Mouse (Mus musculus): Measurements from ENCODE around the gene Eif4h.

DNA sequence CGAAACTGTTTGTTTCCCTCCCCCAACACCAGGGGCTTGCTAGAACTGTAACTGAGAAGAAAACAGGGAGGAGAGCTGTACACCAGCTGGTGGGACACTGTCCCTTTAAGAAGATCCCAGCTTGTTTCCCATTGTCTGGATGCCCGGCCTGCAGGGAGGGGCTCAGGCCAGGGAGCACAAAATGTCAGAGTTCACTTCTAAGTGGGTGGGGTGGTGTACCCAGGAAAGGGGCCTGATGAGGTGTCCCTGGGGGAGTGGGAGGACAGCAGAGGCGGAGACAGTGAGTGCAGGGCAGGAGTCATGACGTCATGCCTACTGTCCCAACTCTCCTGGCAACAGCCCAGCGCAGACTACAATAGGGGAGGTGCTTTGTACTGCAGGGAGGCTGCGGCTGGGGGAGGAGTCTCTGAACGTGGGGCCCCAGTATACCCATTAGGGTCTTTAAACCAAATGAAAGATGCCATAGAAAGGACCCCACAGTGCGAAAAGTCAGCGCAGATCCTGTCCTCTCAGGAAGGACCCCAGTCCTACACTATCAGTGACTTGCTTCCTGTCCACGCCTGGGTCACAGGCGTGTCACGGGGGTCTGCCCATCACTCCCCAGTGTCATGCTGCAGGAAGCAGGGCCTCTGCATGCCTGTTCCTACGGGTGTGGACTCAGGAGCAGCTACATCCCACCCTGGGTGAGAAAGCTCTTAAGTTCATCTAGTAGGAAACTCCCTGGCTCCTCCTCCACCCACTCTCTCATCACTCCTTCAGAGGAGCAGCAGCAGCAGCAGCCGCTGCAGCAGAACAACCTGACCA is 36.9 kb upstream of the Eif4h start:
- no peak for TF ChIP-seq POLR2A (IDR thresholded peaks at IDR 0.05; ENCODE audit: extremely low read depth, insufficient read depth, low read length)
- TF ChIP-seq CTCF (IDR thresholded peaks at IDR 0.05; ENCODE audit: low read depth, low read length) = no peak

Measured in liver, adult 2 months (tissue).